Mouse (Mus musculus): Measurements from ENCODE around the gene Upp2.

Gene Upp2

DNA sequence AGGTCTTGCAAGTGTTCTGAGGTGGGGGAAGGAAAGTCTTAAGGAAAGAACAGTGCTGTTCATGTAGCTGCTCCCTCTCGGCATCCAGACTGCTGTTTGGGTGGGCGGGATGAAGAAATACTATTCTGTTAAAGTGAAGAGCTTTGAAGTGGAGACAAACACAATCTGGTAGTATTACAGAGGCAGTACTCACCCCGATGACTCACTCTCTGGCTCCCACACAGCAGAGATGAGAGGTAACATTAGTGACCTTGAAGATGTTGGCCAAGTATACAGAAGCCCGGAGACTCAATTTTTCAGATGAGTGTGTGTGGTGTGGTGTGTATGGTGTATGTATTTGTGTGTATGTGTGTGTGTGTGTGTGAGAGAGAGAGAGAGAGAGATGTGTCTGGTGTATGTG is 22.5 kb downstream of the Upp2 start:
- POLR2A ChIA-PET, result interaction anchor here in 3 of 4 experiments (0.7 to 1.4 kb wide), 3 partner anchors 12 to 233 kb away, joined by 3 to 6 read pairs (median 3); no protein-coding TSS in a partner anchor

DNA sequence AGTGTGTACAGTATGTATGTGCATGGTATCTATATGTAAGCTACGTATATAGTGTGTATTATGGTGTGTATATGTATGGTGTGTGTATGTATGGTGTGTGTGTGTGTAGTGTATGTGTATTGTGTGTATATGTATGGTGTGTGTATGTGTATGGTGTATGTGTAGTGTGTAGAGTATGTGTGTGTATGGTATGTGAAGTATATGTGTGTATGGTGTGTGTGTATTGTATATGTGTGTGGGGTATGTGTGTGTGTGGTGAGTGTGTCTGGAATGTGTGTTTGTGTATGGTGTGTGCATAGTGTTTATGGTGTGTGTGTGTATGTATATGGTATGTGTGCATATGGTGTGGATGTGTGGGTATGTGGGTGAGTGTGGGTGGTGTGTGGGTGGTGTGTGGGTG is 23.0 kb downstream of the Upp2 start:
- POLR2A ChIA-PET, result no interaction called here

More for the DNA sequence above, 22.5 kb downstream of the Upp2 start:
- CTCF ChIA-PET, result no interaction called here

GRCm38 (mm10) chr2:58595350-58595749 is 28.3 kb downstream of the Upp2 start:
- POLR2A ChIA-PET, result interaction anchor here in 1 of 4 experiments (1.3 kb wide), 1 partner anchor 30 kb away, joined by 3 read pairs; no protein-coding TSS in a partner anchor
- CTCF ChIA-PET, result interaction anchor here in 2 of 4 experiments (1.5 to 2.0 kb wide), 2 partner anchors 12 kb away, joined by 4 to 5 read pairs; no protein-coding TSS in a partner anchor

More for the DNA sequence above, 23.0 kb downstream of the Upp2 start:
- CTCF ChIA-PET, result no interaction called here

GRCm38 (mm10) chr2:58596774-58597342 is 29.8 kb downstream of the Upp2 start:
- ChIA-PET POLR2A (interaction anchor here in 3 of 4 experiments (0.7 to 1.3 kb wide), 4 partner anchors 8 to 29 kb away, joined by 3 read pairs; no protein-coding TSS in a partner anchor), CTCF (interaction anchor here in 2 of 4 experiments (1.4 to 2.0 kb wide), 2 partner anchors 13 to 30 kb away, joined by 3 to 4 read pairs; partner anchors contain the start of genes Acvr1 (in 1 of the 2) and Upp2 (in 1 of the 2))

- ChIA-PET CTCF (interaction anchor here in 2 of 4 experiments (1.4 to 2.0 kb wide), 2 partner anchors 14 to 31 kb away, joined by 3 to 4 read pairs; partner anchors contain the start of genes Acvr1 (in 1 of the 2) and Upp2 (in 1 of the 2)), POLR2A (interaction anchor here in 1 of 4 experiments (0.8 kb wide), 1 partner anchor 7 kb away, joined by 3 read pairs; no protein-coding TSS in a partner anchor)
Observed at GRCm38 (mm10) chr2:58597556-58597955, 30.5 kb downstream of the Upp2 start.

DNA sequence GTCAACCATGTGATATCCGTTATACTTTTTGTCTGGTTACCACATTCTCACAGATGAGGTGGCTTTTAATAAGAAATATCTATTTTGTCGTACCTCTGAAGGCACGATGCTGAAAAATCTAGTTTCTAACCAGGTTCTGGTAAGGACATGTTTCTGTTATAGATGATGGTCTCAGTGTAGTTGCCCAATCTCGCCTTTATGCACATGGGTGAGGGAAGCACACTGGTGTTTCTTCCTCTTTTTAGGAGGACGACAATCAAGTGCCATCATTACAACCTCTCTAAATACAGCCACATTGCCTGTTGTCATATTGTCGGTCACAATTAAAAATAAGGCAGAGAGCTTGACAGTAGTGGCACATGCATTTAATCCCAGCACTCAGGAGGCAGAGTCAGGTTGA is 32.5 kb downstream of the Upp2 start:
- ChIA-PET POLR2A (interaction anchor here in 1 of 4 experiments (1.2 kb wide), 1 partner anchor 25 kb away, joined by 3 read pairs; no protein-coding TSS in a partner anchor), CTCF (interaction anchor here in 1 of 4 experiments (0.7 kb wide), 1 partner anchor 66 kb away, joined by 3 read pairs; no protein-coding TSS in a partner anchor)

DNA sequence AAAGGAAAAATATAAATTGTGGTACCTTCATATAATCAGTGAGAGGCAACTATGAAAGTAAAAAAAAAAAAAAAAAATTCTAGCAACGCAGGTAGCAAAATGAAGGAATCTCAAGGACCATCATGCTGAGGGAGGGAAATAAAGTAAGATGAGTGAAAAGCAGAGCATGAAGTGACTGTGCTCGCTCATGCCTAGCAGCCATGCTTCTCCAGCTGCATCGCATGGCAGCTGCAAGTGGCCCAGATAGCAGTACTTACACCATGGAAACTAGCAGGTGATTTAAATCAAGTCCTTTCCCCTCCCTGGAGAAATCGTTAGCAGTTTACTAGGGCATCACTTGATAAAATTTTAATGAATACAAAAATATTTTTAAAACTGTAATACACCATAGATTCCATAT is 34.3 kb downstream of the Upp2 start:
- ChIA-PET CTCF (interaction anchor here in 2 of 4 experiments (0.6 to 0.9 kb wide), 2 partner anchors 83 to 352 kb away, joined by 3 read pairs; no protein-coding TSS in a partner anchor), POLR2A (interaction anchor here in 2 of 4 experiments (1.0 to 1.5 kb wide), 3 partner anchors 12 to 25 kb away, joined by 3 to 4 read pairs (median 3); no protein-coding TSS in a partner anchor)

- CTCF ChIA-PET, result no interaction called here
- POLR2A ChIA-PET, result interaction anchor here in 3 of 4 experiments (1.1 to 2.9 kb wide), 3 partner anchors 22 to 62 kb away, joined by 3 to 38 read pairs (median 13); no protein-coding TSS in a partner anchor
Observed at GRCm38 (mm10) chr2:58603379-58603778, 36.3 kb downstream of the Upp2 start.

- CTCF ChIA-PET, result interaction anchor here in 1 of 4 experiments (1.1 kb wide), 1 partner anchor 60 kb away, joined by 3 read pairs; no protein-coding TSS in a partner anchor
- POLR2A ChIA-PET, result interaction anchor here in 3 of 4 experiments (0.6 to 2.9 kb wide), 6 partner anchors 8 to 43 kb away, joined by 3 to 38 read pairs (median 8); no protein-coding TSS in a partner anchor
Observed at GRCm38 (mm10) chr2:58604791-58605190, 37.7 kb downstream of the Upp2 start.

- ChIA-PET POLR2A (interaction anchor here in 1 of 4 experiments (0.6 kb wide), 1 partner anchor 172 kb away, joined by 3 read pairs; no protein-coding TSS in a partner anchor), CTCF (no interaction called here)
Observed at GRCm38 (mm10) chr2:58613720-58614119, 46.6 kb downstream of the Upp2 start.

GRCm38 (mm10) chr2:58614851-58615250 is 47.8 kb downstream of the Upp2 start:
- CTCF ChIA-PET, result no interaction called here
- POLR2A ChIA-PET, result interaction anchor here in 1 of 4 experiments (1.3 kb wide), 1 partner anchor 10 kb away, joined by 4 read pairs; no protein-coding TSS in a partner anchor

- CTCF ChIA-PET, result no interaction called here
- POLR2A ChIA-PET, result interaction anchor here in 2 of 4 experiments (1.3 to 1.6 kb wide), 3 partner anchors 9 to 11 kb away, joined by 3 to 6 read pairs (median 4); no protein-coding TSS in a partner anchor
Observed at GRCm38 (mm10) chr2:58615766-58616165, 48.7 kb downstream of the Upp2 start.

DNA sequence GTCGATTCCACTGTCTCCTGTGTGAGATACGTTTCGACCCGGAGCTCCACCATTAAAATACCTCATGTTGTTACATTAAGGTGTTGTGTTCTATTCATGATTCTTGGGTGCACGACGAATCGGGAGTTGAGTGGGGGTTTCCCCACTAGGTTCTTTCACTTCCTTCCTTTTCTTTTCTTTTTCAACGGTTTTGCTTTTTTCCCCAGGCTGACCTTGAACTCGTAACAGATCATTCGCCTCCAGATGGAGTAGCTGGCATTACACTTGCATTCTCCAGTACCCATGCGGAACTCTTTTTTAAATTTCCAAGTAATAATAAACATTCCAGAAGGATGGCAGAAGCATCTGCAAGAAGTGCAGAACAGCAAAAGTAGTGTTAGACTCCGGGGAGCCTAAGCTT is 58.1 kb downstream of the Upp2 start:
- POLR2A ChIA-PET, result interaction anchor here (0.6 to 3.9 kb wide), 38 partner anchors 9 to 1216 kb away, joined by 3 to 38 read pairs (median 4); partner anchors contain the start of genes Acvr1 (in 1 of the 4) and Upp2 (in 1 of the 4)
- CTCF ChIA-PET, result interaction anchor here in 3 of 4 experiments (0.6 to 2.2 kb wide), 4 partner anchors 9 to 42 kb away, joined by 3 to 7 read pairs (median 4); no protein-coding TSS in a partner anchor

DNA sequence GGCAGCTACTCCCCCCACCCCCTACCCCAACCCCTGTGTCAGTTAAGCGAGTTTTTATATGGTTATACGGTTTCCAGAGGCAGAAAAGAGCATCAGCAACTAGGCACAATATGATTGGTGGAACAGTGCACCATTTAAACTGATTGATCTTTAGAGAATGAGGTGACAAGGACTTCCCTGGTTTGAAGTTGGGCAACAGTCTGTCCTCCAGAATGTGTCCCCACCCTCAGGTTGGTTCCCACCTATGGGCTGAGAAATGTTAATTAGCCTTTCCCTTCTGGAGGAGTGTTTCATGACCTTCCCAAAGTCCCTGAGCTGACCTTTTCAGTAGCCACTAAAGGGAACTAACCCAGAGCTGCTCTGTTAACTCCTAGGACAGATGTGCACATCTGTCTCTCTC is 58.6 kb downstream of the Upp2 start:
- ChIA-PET CTCF (interaction anchor here in 3 of 4 experiments (0.6 to 2.2 kb wide), 5 partner anchors 9 to 60 kb away, joined by 3 to 7 read pairs (median 3); no protein-coding TSS in a partner anchor), POLR2A (interaction anchor here (0.6 to 3.9 kb wide), 42 partner anchors 10 to 1786 kb away, joined by 3 to 38 read pairs (median 3); partner anchors contain the start of genes Acvr1 (in 2 of the 4) and Upp2 (in 2 of the 4))

GRCm38 (mm10) chr2:58626136-58626769 is 59.2 kb downstream of the Upp2 start:
- POLR2A ChIA-PET, result interaction anchor here (0.6 to 3.9 kb wide), 36 partner anchors 10 to 1785 kb away, joined by 3 to 38 read pairs (median 4); partner anchors contain the start of genes Acvr1 (in 2 of the 4) and Upp2 (in 2 of the 4)

DNA sequence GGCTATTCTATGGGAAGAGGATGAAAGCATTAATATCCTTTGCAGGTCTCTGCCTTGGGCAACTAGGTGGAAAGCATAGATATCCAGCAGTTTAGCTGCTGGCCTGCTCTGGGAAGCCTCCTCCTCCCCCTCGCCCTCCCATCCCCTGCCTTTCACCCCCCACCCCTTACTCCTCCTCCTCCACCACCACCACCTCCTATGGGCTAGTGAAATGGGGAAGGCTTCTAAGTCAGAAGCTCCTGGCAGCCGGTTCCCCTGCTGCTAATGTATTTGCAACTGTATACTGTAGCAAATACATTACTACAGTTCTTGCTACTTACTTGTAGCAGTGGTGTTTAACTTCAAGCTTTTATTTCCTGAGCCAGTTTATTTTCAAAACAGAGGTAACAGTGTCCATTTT is 60.9 kb downstream of the Upp2 start:
- CTCF ChIA-PET, result interaction anchor here in 1 of 4 experiments (0.6 kb wide), 1 partner anchor 67 kb away, joined by 3 read pairs; no protein-coding TSS in a partner anchor

More at GRCm38 (mm10) chr2:58626136-58626769, 59.2 kb downstream of the Upp2 start:
- CTCF ChIA-PET, result interaction anchor here in 3 of 4 experiments (0.6 to 2.2 kb wide), 6 partner anchors 10 to 60 kb away, joined by 3 to 7 read pairs (median 4); no protein-coding TSS in a partner anchor

GRCm38 (mm10) chr2:58628993-58629392 is 61.9 kb downstream of the Upp2 start:
- POLR2A ChIA-PET, result interaction anchor here in 2 of 4 experiments (1.3 to 1.5 kb wide), 2 partner anchors 11 to 62 kb away, joined by 3 read pairs; partner anchors contain the start of genes Acvr1 (in 1 of the 2) and Upp2 (in 1 of the 2)
- CTCF ChIA-PET, result interaction anchor here in 1 of 4 experiments (0.6 kb wide), 1 partner anchor 108 kb away, joined by 15 read pairs; no protein-coding TSS in a partner anchor

More for the DNA sequence above, 60.9 kb downstream of the Upp2 start:
- POLR2A ChIA-PET, result interaction anchor here in 2 of 4 experiments (0.6 to 1.0 kb wide), 3 partner anchors 10 to 354 kb away, joined by 3 read pairs; no protein-coding TSS in a partner anchor

GRCm38 (mm10) chr2:58629440-58629839 is 62.3 kb downstream of the Upp2 start:
- CTCF ChIA-PET, result interaction anchor here in 2 of 4 experiments (0.6 kb wide), 2 partner anchors 108 to 369 kb away, joined by 3 to 15 read pairs; no protein-coding TSS in a partner anchor
- POLR2A ChIA-PET, result interaction anchor here in 2 of 4 experiments (1.3 to 1.5 kb wide), 2 partner anchors 10 to 63 kb away, joined by 3 read pairs; partner anchors contain the start of genes Acvr1 (in 1 of the 2) and Upp2 (in 1 of the 2)

Data from embryonic stem cell, embryonic (primary cell).